Mouse (Mus musculus): Measurements from ENCODE around the gene Anpep.
A peak's percentile ranks its signal among the peaks of the same experiment; 100 is the strongest.

Anpep gene

GRCm38 (mm10) chr7:79860811-79861210 lies at the start of gene Anpep:
Gene Anpep, minus strand, starts transcription at chr7:79861059.
- no peak for DNase-seq (ENCODE audit: low spot score in 2 of 2)

DNA sequence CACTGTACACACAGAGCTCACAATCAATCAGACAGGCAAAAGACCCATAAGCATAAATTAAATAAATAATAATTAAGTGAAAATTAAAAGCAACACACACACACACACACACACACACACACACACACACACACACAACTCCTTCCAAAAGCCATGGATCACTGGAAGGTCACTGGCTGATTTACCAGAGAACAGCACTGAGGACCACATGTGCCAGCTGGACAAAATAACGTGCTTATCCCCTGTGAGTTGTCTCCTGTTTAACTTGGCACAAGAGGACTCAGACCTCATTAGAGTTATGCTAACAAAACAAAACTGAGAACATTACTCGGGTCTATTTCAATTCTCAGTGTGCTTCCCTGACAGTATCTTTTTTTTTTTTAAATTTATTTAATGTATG lies 46.5 kb upstream of the Anpep start:
- no peak for DNase-seq (ENCODE audit: low spot score in 2 of 2)

- no peak for DNase-seq (ENCODE audit: low spot score in 2 of 2)
These were observed 46.1 kb upstream of the Anpep start for GRCm38 (mm10) chr7:79906914-79907313.

GRCm38 (mm10) chr7:79905193-79905592 lies 44.3 kb upstream of the Anpep start:
- no peak for DNase-seq (ENCODE audit: low spot score in 2 of 2)

- DNase-seq (ENCODE audit: low spot score in 2 of 2): no peak
These were observed 42.4 kb upstream of the Anpep start for GRCm38 (mm10) chr7:79903160-79903792.

DNA sequence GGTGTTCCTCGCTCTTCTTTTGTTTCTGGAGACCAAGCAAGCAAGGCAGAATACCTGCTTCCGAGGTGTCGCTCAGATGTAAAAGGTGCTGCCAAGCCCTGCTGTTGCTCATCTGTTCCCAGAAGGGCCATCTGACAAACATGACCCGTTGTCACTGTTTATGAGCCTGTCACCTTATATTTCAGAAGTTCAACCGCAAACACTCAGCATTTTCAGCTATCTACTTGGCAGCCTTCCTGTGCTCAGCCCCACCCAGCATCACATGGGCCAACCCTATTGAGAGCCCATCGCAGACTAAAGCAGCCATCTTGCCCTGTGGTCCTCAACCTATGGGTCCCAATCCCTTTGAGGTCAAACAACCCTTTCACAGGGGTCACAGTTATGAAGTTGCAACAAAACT lies 39.9 kb upstream of the Anpep start:
- DNase-seq (ENCODE audit: low spot score in 2 of 2): no peak

GRCm38 (mm10) chr7:79895225-79895624 lies 34.4 kb upstream of the Anpep start:
- DNase-seq (ENCODE audit: low spot score in 2 of 2): no peak

- no peak for DNase-seq (ENCODE audit: low spot score in 2 of 2)
These were observed 33.9 kb upstream of the Anpep start for GRCm38 (mm10) chr7:79894790-79895189.

DNA sequence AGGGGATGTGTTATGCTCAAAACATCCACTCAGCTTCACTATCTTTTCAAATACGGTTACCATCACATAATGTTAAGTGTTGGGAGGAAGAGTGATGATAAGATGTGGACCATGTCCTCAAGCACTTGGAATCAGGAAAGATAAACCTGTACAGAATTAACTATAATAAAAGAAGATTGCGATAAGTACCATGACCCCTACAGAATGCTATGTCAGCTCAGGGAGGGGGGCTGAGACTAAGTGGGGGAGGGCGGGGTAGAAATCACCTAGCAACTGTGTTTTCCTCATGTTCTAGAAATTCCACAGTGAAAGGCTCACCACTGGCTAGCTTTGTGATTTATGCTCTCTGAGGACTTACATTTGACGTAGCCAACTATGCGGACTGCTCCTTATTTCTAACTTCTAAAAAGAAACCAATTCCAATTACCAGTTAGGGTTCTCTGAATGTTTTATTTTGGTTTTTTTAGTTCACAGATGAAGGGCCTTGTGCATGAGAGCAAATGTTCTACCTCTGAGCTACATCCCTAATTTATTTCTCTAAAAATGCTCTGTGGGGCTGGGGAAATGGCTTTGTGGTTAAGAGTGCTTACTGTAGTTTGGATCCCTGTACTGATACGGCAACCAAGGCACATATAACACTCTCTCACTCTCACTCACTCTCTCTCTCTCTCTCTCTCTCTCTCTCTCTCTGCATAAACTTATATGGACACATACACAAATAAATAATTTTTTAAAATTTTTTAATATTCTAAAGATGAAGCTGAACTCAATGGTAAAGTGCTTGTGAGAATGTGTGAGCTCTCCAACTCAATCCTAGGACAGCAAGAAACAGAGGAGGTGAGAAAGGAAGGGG lies 31.9 kb upstream of the Anpep start:
- DNase-seq (ENCODE audit: low spot score in 2 of 2): no peak

DNA sequence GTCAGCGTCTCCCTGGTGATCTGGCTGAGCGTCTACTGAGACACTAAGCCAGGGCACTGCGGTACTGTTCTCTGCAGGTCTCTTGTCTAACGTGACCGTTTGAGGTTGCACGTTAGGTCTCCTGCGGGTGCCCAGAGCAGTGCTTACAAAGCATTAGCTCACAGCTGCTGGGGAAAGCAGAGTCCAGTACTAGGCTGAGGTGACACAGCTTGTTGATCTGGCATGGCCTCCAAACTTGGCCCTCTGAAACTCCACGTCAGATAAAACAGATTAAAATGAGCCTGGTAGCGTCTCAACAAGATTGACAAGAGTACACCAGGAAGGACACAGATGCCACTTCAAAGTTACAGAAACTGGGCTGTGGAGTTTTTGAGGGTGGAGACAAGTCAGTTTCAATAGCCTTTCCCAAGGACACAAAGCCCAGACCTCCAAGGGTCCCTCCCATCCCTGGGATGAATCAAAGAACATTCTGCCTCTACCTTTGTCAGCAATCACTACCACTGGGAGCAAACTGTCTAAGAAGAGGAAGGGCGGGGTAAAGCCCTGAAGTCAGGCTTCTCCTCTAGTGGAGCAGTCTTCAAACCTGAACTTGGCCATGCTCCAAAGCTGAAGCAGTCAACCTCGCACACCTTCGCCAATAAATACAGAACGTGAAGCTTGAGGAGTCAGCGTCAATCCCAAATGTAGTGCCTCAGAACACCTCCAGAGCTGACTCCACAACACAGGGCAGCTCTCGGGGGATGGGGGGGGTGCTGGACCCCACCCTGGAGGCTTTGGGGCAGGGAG lies 29.8 kb upstream of the Anpep start:
- DNase-seq (ENCODE audit: low spot score in 2 of 2): no peak

DNA sequence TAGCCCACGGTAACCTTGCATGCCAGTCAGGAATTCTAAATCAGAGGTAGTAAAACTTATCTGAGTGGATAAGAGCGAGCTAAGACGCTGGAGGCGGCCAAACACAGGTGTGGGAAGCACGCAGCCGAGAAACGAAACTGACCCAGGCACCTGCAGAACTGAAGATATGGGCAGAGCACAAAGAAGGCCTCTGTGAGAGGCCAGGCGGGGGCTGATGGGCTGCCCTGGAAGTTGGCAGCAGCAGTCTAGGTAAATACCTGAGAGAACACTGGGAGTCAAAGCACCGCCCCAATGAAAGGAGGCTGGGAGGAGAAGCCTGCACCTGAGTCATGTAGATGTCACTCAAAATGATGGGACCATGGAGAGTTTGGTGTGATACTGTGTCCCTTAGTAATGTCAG lies 27.7 kb upstream of the Anpep start:
- DNase-seq (ENCODE audit: low spot score in 2 of 2): no peak

DNA sequence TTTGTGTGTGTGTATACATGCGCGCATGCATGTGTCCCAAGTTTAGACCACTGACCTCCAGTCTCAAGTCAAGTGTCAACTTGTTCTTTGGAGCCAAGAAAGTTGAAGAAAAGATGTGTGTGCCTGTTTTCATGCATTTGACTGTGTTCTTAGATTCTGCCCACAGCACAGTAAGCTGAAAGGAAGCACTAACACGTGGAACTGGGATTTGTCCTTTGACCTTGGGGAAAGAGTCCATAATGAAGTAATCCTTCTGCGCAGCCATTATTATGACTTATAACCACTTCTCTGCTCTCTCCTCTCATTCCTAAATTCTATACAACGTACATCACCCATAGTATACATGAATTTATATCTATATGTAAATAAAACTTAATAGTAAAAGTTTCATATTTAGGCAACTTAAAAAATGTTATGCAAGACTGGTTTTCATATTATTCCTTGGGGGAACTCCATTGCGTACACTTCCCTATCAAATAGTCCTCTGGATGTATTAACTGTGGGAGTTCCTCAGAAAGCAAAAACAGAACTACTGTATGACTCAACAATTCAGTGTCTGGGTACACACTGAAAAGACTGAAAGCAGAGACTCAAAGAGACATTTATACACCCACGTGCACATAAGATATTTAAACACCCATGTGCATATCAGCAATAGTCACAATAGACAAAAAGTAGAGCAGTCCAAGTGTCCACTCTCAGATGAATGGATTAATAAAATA lies 22.9 kb upstream of the Anpep start:
- DNase-seq (ENCODE audit: low spot score in 2 of 2): no peak

GRCm38 (mm10) chr7:79881901-79882300 lies 21.0 kb upstream of the Anpep start:
- no peak for DNase-seq (ENCODE audit: low spot score in 2 of 2)

DNA sequence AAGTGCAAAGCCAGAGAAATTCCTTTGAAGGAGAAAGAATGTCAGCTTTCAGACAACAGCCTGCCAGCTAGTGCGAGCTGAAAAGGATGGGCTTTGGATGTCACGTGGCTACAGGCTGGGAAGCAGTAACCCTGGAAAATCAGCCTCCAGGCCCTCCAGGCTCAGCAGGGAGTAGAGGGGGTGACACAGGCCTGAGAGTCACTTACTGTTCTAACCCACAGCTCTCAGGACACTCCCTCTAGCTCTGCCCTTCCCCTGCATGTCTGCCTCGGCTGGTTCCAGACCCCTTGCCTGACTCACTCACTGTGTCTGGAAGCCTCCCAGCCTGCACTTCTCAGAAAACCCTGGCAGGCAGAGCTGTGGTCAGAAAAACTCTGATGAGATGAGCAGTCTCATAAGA lies 20.1 kb upstream of the Anpep start:
- DNase-seq (ENCODE audit: low spot score in 2 of 2): peak in 1 of 2 experiments; percentile 28

DNA sequence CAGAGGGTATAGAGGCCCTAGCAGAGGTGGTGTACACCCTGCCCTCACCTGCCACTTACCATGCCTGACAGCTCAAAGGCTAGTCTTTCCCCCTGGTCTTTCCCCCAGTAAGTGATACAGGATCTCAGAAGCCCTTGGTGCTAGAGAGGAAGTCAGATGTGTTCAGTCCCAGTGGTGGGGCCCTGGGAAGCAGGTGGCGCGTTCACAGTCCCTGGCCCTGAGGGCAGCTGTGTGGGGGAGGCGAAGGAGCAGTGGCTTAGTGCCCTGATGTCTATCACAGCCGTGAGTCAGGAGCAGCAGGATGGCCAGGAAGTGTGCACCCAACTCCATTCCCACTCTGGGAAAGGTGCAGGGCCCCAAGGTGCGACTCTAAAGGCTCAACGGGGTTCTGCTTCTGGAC lies 19.2 kb upstream of the Anpep start:
- no peak for DNase-seq (ENCODE audit: low spot score in 2 of 2)

DNA sequence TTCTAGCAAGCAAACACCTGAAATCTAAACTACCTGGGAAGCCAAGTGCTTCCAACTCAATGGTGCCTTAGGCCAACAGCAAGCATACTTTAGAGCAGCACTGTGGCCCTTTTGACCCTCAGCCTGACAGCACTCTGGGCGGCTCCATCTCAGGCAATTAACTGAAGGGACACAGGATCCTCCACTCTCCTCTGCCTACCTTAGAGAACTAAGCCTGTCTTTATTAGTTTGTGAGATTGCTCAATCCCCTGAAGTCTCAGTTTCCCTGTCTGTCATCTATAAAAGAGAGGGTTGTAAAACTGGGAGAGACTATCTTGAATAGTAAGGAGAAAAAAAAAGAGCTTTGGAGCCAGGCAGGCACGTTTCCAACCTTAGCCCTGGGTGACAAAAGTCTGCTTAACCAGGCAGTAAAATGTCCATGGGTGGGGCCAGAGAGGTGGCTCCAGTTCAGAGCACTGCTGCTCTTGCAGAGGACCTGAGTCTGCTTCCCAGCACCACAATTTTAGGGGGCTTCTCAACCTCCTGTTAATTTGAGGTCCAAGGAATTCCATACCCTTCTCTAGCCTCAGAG lies 17.7 kb upstream of the Anpep start:
- no peak for DNase-seq (ENCODE audit: low spot score in 2 of 2)

GRCm38 (mm10) chr7:79873407-79873806 lies 12.5 kb upstream of the Anpep start:
- DNase-seq (ENCODE audit: low spot score in 2 of 2): no peak

DNA sequence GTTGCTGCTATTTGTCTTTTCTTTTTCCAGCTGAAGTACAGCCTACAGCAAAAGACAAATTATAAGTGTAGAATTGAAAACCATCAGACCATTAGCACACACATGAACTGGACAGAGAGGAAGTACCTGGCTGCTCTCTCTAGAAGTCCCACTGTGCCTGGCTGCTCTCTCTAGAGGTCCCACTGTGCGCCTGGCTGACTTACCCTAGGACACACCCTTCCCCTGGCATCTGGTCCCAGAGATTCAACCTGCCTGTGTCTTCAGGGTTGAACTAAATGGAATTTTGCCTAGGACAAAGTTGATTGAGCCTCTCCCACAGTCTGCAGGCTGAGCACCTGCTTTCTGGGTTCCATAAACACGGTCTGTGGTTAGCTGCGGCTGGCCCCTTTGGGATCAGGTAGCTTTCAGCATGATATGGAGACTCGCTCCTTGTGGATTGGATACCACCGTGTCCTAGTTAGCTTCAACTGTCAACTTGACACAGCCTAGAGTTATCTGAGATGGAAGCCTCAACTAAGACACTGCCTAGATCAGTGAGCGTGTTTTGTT lies 11.0 kb upstream of the Anpep start:
- DNase-seq (ENCODE audit: low spot score in 2 of 2): no peak

DNA sequence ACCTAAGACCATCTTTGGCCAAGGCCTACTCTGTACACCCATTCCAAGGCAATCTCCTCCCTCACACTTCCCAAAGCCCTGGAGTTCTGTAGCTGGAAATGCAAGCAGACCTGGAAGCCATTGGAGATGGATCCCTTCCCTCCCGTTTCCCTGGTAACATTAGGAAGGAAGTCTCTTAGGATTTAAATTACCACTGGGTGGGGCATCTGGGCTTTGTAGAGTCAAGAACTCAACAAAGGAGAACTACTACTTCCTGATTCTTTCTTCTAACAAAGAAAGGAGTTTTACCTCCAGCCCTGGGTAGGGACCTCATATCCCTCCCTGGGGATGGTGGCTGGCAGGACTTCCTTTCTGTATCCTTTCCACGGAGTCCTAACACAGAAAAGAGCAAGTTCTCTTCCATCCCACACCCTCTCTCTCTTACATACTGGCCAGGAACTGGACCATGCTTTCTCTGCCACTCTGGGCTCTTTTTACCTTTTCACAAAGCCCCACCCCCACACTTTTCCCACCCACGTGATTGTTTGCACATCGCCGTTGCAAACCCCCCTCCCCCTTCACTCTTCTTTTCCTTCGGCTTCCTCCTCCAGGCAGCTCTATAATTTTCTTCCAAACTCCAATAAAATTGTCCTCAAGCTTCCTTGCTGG lies 8.3 kb upstream of the Anpep start:
- DNase-seq (ENCODE audit: low spot score in 2 of 2): no peak

- no peak for DNase-seq (ENCODE audit: low spot score in 2 of 2)
These were observed 7.6 kb upstream of the Anpep start for GRCm38 (mm10) chr7:79868475-79868874.

GRCm38 (mm10) chr7:79867861-79868260 lies 7.0 kb upstream of the Anpep start:
- no peak for DNase-seq (ENCODE audit: low spot score in 2 of 2)
